Mouse (Mus musculus): ENCODE measurements around the gene Gm28778.
"Not testable (repeated sequence)": the region's sequence is repeated elsewhere in the genome, so short reads cannot be mapped to it uniquely, and the experiment has no call there.

Gm28778 gene

GRCm38 (mm10) chr1:53296581-53297383, at the start of gene Gm28778, which contains the start of the genes Pms1 and Ormdl1:
Gm28778 (plus strand) TSS chr1:53297111.
Pms1 (minus strand) TSS chr1:53297018.
Ormdl1 (plus strand) TSS chr1:53297095.
- peak; percentile 92 to 93 for DNase-seq (ENCODE audit: low spot score in 2 of 2)

GRCm38 (mm10) chr1:53264958-53265612, 31.8 kb upstream of the Gm28778 start:
- not testable (repeated sequence) for DNase-seq (ENCODE audit: low spot score in 2 of 2)

GRCm38 (mm10) chr1:53269901-53270300, 27.0 kb upstream of the Gm28778 start:
- DNase-seq (ENCODE audit: low spot score in 2 of 2), result no peak

GRCm38 (mm10) chr1:53272646-53273045, 24.3 kb upstream of the Gm28778 start:
- peak; percentile 5 to 11 for DNase-seq (ENCODE audit: low spot score in 2 of 2)

GRCm38 (mm10) chr1:53291197-53291596, 5.7 kb upstream of the Gm28778 start:
- no peak for DNase-seq (ENCODE audit: low spot score in 2 of 2)

- no peak for DNase-seq (ENCODE audit: low spot score in 2 of 2)
These were observed 3.6 kb downstream of the Gm28778 start for GRCm38 (mm10) chr1:53300506-53300905.

- peak; percentile 72 to 75 for DNase-seq (ENCODE audit: low spot score in 2 of 2)
These were observed 16.4 kb downstream of the Gm28778 start, which contains the start of gene Osgepl1 for GRCm38 (mm10) chr1:53312989-53313967. Osgepl1 (plus strand) TSS chr1:53313624.

GRCm38 (mm10) chr1:53321662-53322344, 24.9 kb downstream of the Gm28778 start:
- DNase-seq (ENCODE audit: low spot score in 2 of 2), result no peak

GRCm38 (mm10) chr1:53323254-53323653, 26.3 kb downstream of the Gm28778 start:
- no peak for DNase-seq (ENCODE audit: low spot score in 2 of 2)

- no peak for DNase-seq (ENCODE audit: low spot score in 2 of 2)
These were observed 27.4 kb downstream of the Gm28778 start for GRCm38 (mm10) chr1:53324277-53324676.

GRCm38 (mm10) chr1:53324827-53325494, 28.1 kb downstream of the Gm28778 start:
- DNase-seq (ENCODE audit: low spot score in 2 of 2), result no peak

GRCm38 (mm10) chr1:53333527-53333926, 36.6 kb downstream of the Gm28778 start:
- not testable (repeated sequence) for DNase-seq (ENCODE audit: low spot score in 2 of 2)

- no peak for DNase-seq (ENCODE audit: low spot score in 2 of 2)
These were observed 38.6 kb downstream of the Gm28778 start for GRCm38 (mm10) chr1:53335465-53335864.

- not testable (repeated sequence) for DNase-seq (ENCODE audit: low spot score in 2 of 2)
These were observed 40.5 kb downstream of the Gm28778 start for GRCm38 (mm10) chr1:53337403-53337802.

GRCm38 (mm10) chr1:53341071-53341470, 44.2 kb downstream of the Gm28778 start:
- no peak for DNase-seq (ENCODE audit: low spot score in 2 of 2)

- DNase-seq (ENCODE audit: low spot score in 2 of 2), result peak; percentile 93 to 95
These were observed 55.7 kb downstream of the Gm28778 start, which contains the start of the genes Asdurf, Gm28551 and Asnsd1 for GRCm38 (mm10) chr1:53352327-53353261. Asdurf (minus strand) TSS chr1:53352619. Gm28551 (minus strand) TSS chr1:53352667. Asnsd1 (minus strand) TSS chr1:53352752.

- no peak for DNase-seq (ENCODE audit: low spot score in 2 of 2)
These were observed 62.1 kb downstream of the Gm28778 start for GRCm38 (mm10) chr1:53358988-53359387.

All from frontal cortex, postnatal 25 days (tissue).